Mouse (Mus musculus) kidney, postnatal 0 days (tissue): Measurements from ENCODE around the gene Mon1a. TPM values are rescaled to one million over a fixed set of nuclear protein-coding genes. Genes with fewer than 3 reads are reported as not detected.
A peak's percentile ranks its signal among the peaks of the same experiment; 100 is the strongest.

ENCODE experiments used
- ATAC-seq: fragments of 200-750 bp; cut with Nextera tagmentation; replicated peaks from 2 replicates; pipeline ENCODE4 v1.8.0; 2017; ENCODE audit warnings: low read depth, moderate number of reproducible peaks, moderate TSS enrichment, moderate library complexity; ENCODE audit not compliant: low FRiP score
- DNase-seq: peaks from one replicate; pipeline ENCODE4 v3.0.0-alpha.2; 2016; ENCODE audit warnings: low spot score
- H3K27ac ChIP-seq: fragments of 300-500 bp; sonication (generic); 2 replicates; pipeline ENCODE4 v1.5.1; 2014; ENCODE audit warnings: mild to moderate bottlenecking
- H3K27me3 ChIP-seq: fragments of 300-500 bp; sonication (generic); 2 replicates; pipeline ENCODE4 v1.6.1; 2014; ENCODE audit warnings: low read length, mixed read lengths; ENCODE audit not compliant: insufficient read depth
- H3K36me3 ChIP-seq: fragments of 300-500 bp; sonication (generic); 2 replicates; pipeline ENCODE4 v1.6.1; 2014; ENCODE audit warnings: low read length, mixed read lengths; ENCODE audit not compliant: insufficient read depth
- H3K4me1 ChIP-seq: fragments of 300-500 bp; sonication (generic); replicated peaks from 2 replicates; pipeline ENCODE4 v1.6.1; 2014; ENCODE audit warnings: antibody characterized with exemption, low read length, mixed read lengths; ENCODE audit not compliant: insufficient read depth
- H3K4me2 ChIP-seq: fragments of 300-500 bp; sonication (generic); 2 replicates; pipeline ENCODE4 v1.6.1; 2014; ENCODE audit warnings: mild to moderate bottlenecking, low read length, moderate library complexity, mixed read lengths
- H3K4me3 ChIP-seq: fragments of 300-500 bp; sonication (generic); replicated peaks from 2 replicates; pipeline ENCODE4 v1.5.1; 2014; ENCODE audit warnings: low read depth, low read length
- H3K9ac ChIP-seq: fragments of 300-500 bp; sonication (generic); 2 replicates; pipeline ENCODE4 v1.6.1; 2014; ENCODE audit warnings: low read depth, low read length
- H3K9me3 ChIP-seq: fragments of 300-500 bp; sonication (generic); replicated peaks from 2 replicates; pipeline ENCODE4 v1.6.1; 2016; ENCODE audit warnings: low read length, inconsistent platforms, mixed read lengths
- CTCF ChIP-seq: IDR thresholded peaks from 2 replicates; pipeline ENCODE4 v1.5.1; 2016; ENCODE audit warnings: antibody characterized with exemption, low read depth, mild to moderate bottlenecking, moderate library complexity
- WGBS: fragments of 180-500 bp; shearing (Covaris S2); extraction: QIAGEN DNeasy Blood & Tissue Kit; methylation state at CpG from one replicate; pipeline ENCODE4 v1.1.7; 2014; 5-methylcytosine and 5-hydroxymethylcytosine counted together
- polyA plus RNA-seq: library from polyadenylated mRNA; unstranded; fragments of >200 nt; fragmentation: Nextera tagmentation; extraction: Ambion mirVana; gene quantifications from 2 replicates; pipeline ENCODE4 v1.2.1, GENCODE M21; 2015

Mon1a gene
- polyA plus RNA-seq, 1 experiment from 2014 or later = 12.7 TPM

DNA sequence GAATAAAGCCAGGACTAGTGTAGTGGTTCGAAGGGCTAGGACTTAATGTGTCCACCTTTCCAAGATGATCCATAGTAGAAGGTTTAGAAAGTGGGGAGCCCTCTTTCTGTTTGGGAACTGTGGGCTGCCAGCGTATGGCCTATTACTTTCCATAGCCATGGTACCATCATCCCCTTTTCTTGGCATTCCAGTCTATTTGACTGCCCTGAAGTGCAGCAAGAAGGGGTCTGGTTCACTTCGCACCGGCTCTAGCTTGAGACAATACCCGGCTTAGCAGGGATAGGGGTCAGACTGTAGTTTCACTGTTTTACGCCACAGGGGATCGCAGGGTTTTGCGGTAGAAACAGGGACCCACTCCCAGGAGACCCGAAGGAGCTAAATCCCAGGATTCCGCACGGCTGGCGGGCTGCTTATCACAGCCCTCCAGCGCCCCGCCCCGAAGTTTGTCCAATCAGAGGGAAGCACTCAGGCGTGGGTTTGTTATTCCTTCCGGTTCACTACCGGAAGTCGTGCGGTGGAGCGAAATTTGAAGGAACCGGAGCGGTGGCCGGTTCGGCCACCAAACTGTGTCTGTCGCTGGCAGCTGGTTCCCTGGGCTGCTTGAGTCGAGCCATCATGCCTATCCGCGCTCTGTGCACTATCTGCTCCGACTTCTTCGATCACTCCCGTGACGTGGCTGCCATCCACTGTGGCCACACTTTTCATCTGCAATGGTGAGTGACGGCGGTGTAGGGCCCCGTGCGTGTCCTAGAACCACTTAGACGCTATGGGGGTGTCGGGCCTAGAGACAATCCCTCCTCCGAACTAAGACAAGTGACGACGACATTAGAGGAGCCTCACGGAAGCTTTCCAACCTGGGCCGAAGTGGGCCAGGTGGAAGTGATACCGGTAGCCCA lies 62.8 kb downstream of the Mon1a start:
- Histone ChIP-seq H3K27me3 (no peaks in the 10 kb centered on the region), H3K4me3 (peak overlapping the region; percentile 58), H3K36me3 (no peaks in the 10 kb centered on the region), H3K9ac (peak overlapping the region; percentile 55), H3K27ac (0 out of 2 replicates have a peak overlapping the region, but pooled peaks have one; percentile 38), H3K9me3 (no peaks in the 10 kb centered on the region), H3K4me1 (no peaks in the 10 kb centered on the region), H3K4me2 (peak overlapping the region; percentile 71)
- DNase-seq (peak; percentile 96), ATAC-seq (peak; percentile 93)
- no peak for TF ChIP-seq CTCF
- 19% methylated on average over 45 of the region's 45 CpGs for WGBS

Other genes with a start within 250 kb of the Mon1a start
- 12.9 and 14.7 TPM in 2 replicates for gene Slc38a3, start 218.6 kb upstream of the Mon1a start, polyA plus RNA-seq
- 0.89 and 1.2 TPM in 2 replicates for gene Gnat1, start 208.4 kb upstream of the Mon1a start, polyA plus RNA-seq
- 16.2 and 17.3 TPM in 2 replicates for gene Sema3f, start 177.7 kb upstream of the Mon1a start, polyA plus RNA-seq
- gene Rbm5, start 117.2 kb upstream of the Mon1a start, polyA plus RNA-seq = 108 and 113 TPM in 2 replicates
- 40.2 and 46.8 TPM in 2 replicates for gene Rbm6, start 14.9 kb upstream of the Mon1a start, polyA plus RNA-seq
- gene Mst1r, start 18.7 kb downstream of the Mon1a start, polyA plus RNA-seq = 1.1 and 1.4 TPM in 2 replicates
- gene Actl11, start 40.3 kb downstream of the Mon1a start, polyA plus RNA-seq = not detected in 2 replicates
- gene Camkv, start 47.5 kb downstream of the Mon1a start, polyA plus RNA-seq = 0.95 and 1.3 TPM in 2 replicates
- gene Traip, start 62.0 kb downstream of the Mon1a start, polyA plus RNA-seq = 10.0 and 10.2 TPM in 2 replicates
- gene Uba7, start 87.4 kb downstream of the Mon1a start, polyA plus RNA-seq = 33.2 and 41.6 TPM in 2 replicates
- 1.3 and 2.0 TPM in 2 replicates for gene Gm20661, start 94.9 kb downstream of the Mon1a start, polyA plus RNA-seq
- 63.8 and 66.8 TPM in 2 replicates for gene Inka1, start 97.7 kb downstream of the Mon1a start, polyA plus RNA-seq
- gene Cdhr4, start 104.3 kb downstream of the Mon1a start, polyA plus RNA-seq = 2.9 and 4.0 TPM in 2 replicates
- gene Gm20662, start 108.2 kb downstream of the Mon1a start, polyA plus RNA-seq = 0.25 and 0.27 TPM in 2 replicates
- 45.7 and 46.9 TPM in 2 replicates for gene Ip6k1, start 114.3 kb downstream of the Mon1a start, polyA plus RNA-seq
- gene Gmppb, start 161.1 kb downstream of the Mon1a start, polyA plus RNA-seq = 23.2 and 27.2 TPM in 2 replicates
- gene Amigo3, start 165.0 kb downstream of the Mon1a start, polyA plus RNA-seq = 1.4 and 1.6 TPM in 2 replicates
- gene Mst1, start 192.3 kb downstream of the Mon1a start, polyA plus RNA-seq = 0.09 and 0.39 TPM in 2 replicates
- gene Rnf123, start 195.2 kb downstream of the Mon1a start, polyA plus RNA-seq = 23.7 and 24.6 TPM in 2 replicates
- gene Apeh, start 206.5 kb downstream of the Mon1a start, polyA plus RNA-seq = 62.6 and 69.3 TPM in 2 replicates